Mouse (Mus musculus) stomach, postnatal 0 days (tissue): ENCODE results near the gene Grm3. TPM values are rescaled to one million over a fixed set of nuclear protein-coding genes. Genes with fewer than 3 reads are reported as not detected.

Source experiments
- ATAC-seq: fragments of 200-750 bp; cut with Nextera tagmentation; 2 replicates; pipeline ENCODE4 v1.8.0; 2017; ENCODE audit not compliant: low FRiP score, low TSS enrichment
- DNase-seq: peaks from one replicate; pipeline ENCODE4 v3.0.0-alpha.2; 2016; ENCODE audit warnings: low spot score
- H3K27ac ChIP-seq: fragments of 300-500 bp; sonication (generic); replicated peaks from 2 replicates; pipeline ENCODE4 v1.5.1; 2014; ENCODE audit warnings: mild to moderate bottlenecking, control low read depth
- H3K27me3 ChIP-seq: fragments of 300-500 bp; sonication (generic); 2 replicates; pipeline ENCODE4 v1.6.1; 2014; ENCODE audit warnings: low read length; ENCODE audit not compliant: control insufficient read depth, insufficient read depth
- H3K36me3 ChIP-seq: fragments of 300-500 bp; sonication (generic); 2 replicates; pipeline ENCODE4 v1.6.1; 2014; ENCODE audit warnings: low read length, mixed read lengths; ENCODE audit not compliant: control insufficient read depth, insufficient read depth
- H3K4me1 ChIP-seq: fragments of 300-500 bp; sonication (generic); replicated peaks from 2 replicates; pipeline ENCODE4 v1.6.1; 2014; ENCODE audit warnings: antibody characterized with exemption; ENCODE audit not compliant: control insufficient read depth, insufficient read depth
- H3K4me2 ChIP-seq: fragments of 300-500 bp; sonication (generic); replicated peaks from 2 replicates; pipeline ENCODE4 v1.6.1; 2014; ENCODE audit warnings: low read depth, mild to moderate bottlenecking, control low read depth, moderate library complexity
- H3K4me3 ChIP-seq: fragments of 300-500 bp; sonication (generic); 2 replicates; pipeline ENCODE4 v1.5.1; 2014; ENCODE audit warnings: low read depth, low read length, control low read depth
- H3K9ac ChIP-seq: fragments of 300-500 bp; sonication (generic); 2 replicates; pipeline ENCODE4 v1.6.1; 2014; ENCODE audit warnings: mild to moderate bottlenecking, low read length, control low read depth, mixed read lengths
- H3K9me3 ChIP-seq: fragments of 300-500 bp; sonication (generic); 2 replicates; pipeline ENCODE4 v1.6.1; 2016; ENCODE audit warnings: low read length; ENCODE audit not compliant: control insufficient read depth
- CTCF ChIP-seq: IDR thresholded peaks from 2 replicates; pipeline ENCODE4 v1.5.1; 2016; ENCODE audit warnings: antibody characterized with exemption, low read depth, mild to moderate bottlenecking, moderate library complexity
- EP300 ChIP-seq: optimal IDR thresholded peaks from 2 replicates; pipeline ENCODE3; 2016; ENCODE audit warnings: antibody characterized with exemption
- WGBS: fragments of 180-500 bp; shearing (Covaris S2); extraction: QIAGEN DNeasy Blood & Tissue Kit; methylation state at CpG from one replicate; pipeline ENCODE4 v1.1.7; 2014; 5-methylcytosine and 5-hydroxymethylcytosine counted together
- polyA plus RNA-seq: library from polyadenylated mRNA; unstranded; fragments of >200 nt; fragmentation: Nextera tagmentation; extraction: Ambion mirVana; gene quantifications from 2 replicates; pipeline ENCODE4 v1.2.1, GENCODE M21; 2015

The Grm3 gene
- polyA plus RNA-seq, 1 experiment from 2014 or later: 0.59 TPM

DNA sequence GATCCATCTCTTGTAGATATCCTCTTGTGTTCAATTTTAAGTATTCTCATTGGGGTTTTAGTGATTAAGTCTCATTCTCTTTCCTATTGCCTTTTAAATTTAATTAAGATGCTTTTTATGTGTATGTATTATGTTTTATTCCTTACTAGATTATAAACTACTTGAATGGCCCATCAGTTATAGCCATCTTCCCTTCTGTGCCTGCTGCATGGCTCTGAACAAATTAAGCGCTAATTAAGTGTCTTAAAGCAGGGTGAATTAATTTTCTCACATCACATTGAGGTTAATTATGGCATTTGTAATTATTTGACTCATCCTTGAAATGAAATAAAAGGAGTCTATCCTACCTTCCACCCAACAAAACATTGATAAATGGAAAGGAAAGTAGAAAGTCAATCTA lies 213.9 kb downstream of the Grm3 start:
- no peak overlapping the region for H3K27ac ChIP-seq
- no peak overlapping the region for H3K4me3 ChIP-seq
- no peaks in the 10 kb centered on the region for H3K27me3 ChIP-seq
- H3K9me3 ChIP-seq: no peaks in the 10 kb centered on the region
- TF ChIP-seq CTCF (no peak), EP300 (no peak)
- ATAC-seq: no peak
- no peak for DNase-seq
- no peaks in the 10 kb centered on the region for H3K4me1 ChIP-seq
- no peak overlapping the region for H3K9ac ChIP-seq
- no peaks in the 10 kb centered on the region for H3K36me3 ChIP-seq
- H3K4me2 ChIP-seq: no peak overlapping the region
- 86% methylated on average over 1 of the region's 1 CpGs for WGBS

- Histone ChIP-seq H3K4me1 (no peaks in the 10 kb centered on the region), H3K27ac (no peak overlapping the region), H3K4me3 (no peak overlapping the region), H3K9me3 (no peaks in the 10 kb centered on the region), H3K27me3 (no peaks in the 10 kb centered on the region), H3K4me2 (no peak overlapping the region), H3K9ac (no peak overlapping the region), H3K36me3 (no peaks in the 10 kb centered on the region)
- ATAC-seq (no peak), DNase-seq (no peak)
- TF ChIP-seq EP300 (no peak), CTCF (no peak)
- WGBS: 87% methylated on average over 4 of the region's 4 CpGs
These were observed 227.7 kb downstream of the Grm3 start for GRCm38 (mm10) chr5:9497235-9497634.

- no peaks in the 10 kb centered on the region for H3K9me3 ChIP-seq
- H3K4me2 ChIP-seq: no peak overlapping the region
- TF ChIP-seq CTCF: no peak
- TF ChIP-seq EP300: no peak
- DNase-seq: no peak
- WGBS: 26% methylated on average over 5 of the region's 5 CpGs
- no peaks in the 10 kb centered on the region for H3K27me3 ChIP-seq
- no peak overlapping the region for H3K27ac ChIP-seq
- ATAC-seq: no peak
- no peak overlapping the region for H3K9ac ChIP-seq
- H3K36me3 ChIP-seq: no peaks in the 10 kb centered on the region
- H3K4me1 ChIP-seq: no peaks in the 10 kb centered on the region
- no peak overlapping the region for H3K4me3 ChIP-seq
These were observed 229.5 kb downstream of the Grm3 start for GRCm38 (mm10) chr5:9495456-9495855.

DNA sequence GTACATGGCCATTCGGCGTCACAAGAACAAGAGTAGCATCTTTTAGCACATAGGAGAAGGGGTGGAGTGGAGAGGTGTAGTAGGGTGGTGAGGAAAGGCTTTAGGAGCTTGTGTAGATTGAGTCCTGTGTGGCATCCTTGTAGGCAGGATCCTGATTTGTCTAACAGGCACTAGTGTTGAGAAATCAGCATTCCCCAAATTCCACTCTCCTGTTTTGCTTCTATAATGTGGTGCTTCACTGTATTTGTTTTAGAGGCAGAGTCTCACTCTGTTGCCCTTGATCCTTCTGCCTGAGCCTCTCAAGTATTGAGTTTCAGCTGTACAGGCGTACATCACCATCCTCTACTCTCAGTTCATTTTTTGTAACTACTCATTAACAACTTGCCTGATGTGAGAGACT lies 247.4 kb downstream of the Grm3 start:
- 82% methylated on average over 3 of the region's 3 CpGs for WGBS
- Histone ChIP-seq H3K9ac (no peak overlapping the region), H3K36me3 (no peaks in the 10 kb centered on the region), H3K27ac (no peak overlapping the region), H3K9me3 (no peaks in the 10 kb centered on the region), H3K4me1 (no peaks in the 10 kb centered on the region), H3K4me3 (no peak overlapping the region), H3K27me3 (no peaks in the 10 kb centered on the region), H3K4me2 (no peak overlapping the region)
- ATAC-seq (no peak), DNase-seq (no peak)
- no peak for TF ChIP-seq CTCF
- no peak for TF ChIP-seq EP300

GRCm38 (mm10) chr5:9453298-9453697 lies 271.7 kb downstream of the Grm3 start:
- Histone ChIP-seq H3K4me2 (no peak overlapping the region), H3K9me3 (no peaks in the 10 kb centered on the region), H3K36me3 (no peaks in the 10 kb centered on the region), H3K27me3 (no peaks in the 10 kb centered on the region), H3K4me3 (no peak overlapping the region), H3K4me1 (no peaks in the 10 kb centered on the region), H3K27ac (no peak overlapping the region), H3K9ac (no peak overlapping the region)
- WGBS: 78% methylated on average over 2 of the region's 2 CpGs
- TF ChIP-seq EP300 (no peak), CTCF (peak; percentile 48)
- ATAC-seq (no peak), DNase-seq (no peak)

- Histone ChIP-seq H3K9ac (no peak overlapping the region), H3K27ac (no peak overlapping the region), H3K36me3 (no peaks in the 10 kb centered on the region), H3K27me3 (no peaks in the 10 kb centered on the region), H3K4me2 (no peak overlapping the region), H3K4me3 (no peak overlapping the region), H3K9me3 (no peaks in the 10 kb centered on the region), H3K4me1 (no peaks in the 10 kb centered on the region)
- peak; percentile 62 for TF ChIP-seq CTCF
- no peak for TF ChIP-seq EP300
- no peak for ATAC-seq
- WGBS: 70% methylated on average over 5 of the region's 5 CpGs
- no peak for DNase-seq
These were observed 275.4 kb downstream of the Grm3 start for GRCm38 (mm10) chr5:9449570-9449969.

GRCm38 (mm10) chr5:9448931-9449330 lies 276.0 kb downstream of the Grm3 start:
- Histone ChIP-seq H3K36me3 (no peaks in the 10 kb centered on the region), H3K9ac (no peak overlapping the region), H3K4me2 (no peak overlapping the region), H3K4me1 (no peaks in the 10 kb centered on the region), H3K4me3 (no peak overlapping the region), H3K9me3 (no peaks in the 10 kb centered on the region), H3K27ac (no peak overlapping the region), H3K27me3 (no peaks in the 10 kb centered on the region)
- ATAC-seq: no peak
- TF ChIP-seq CTCF (no peak), EP300 (no peak)
- DNase-seq: no peak
- 83% methylated on average over 6 of the region's 6 CpGs for WGBS
